Mouse (Mus musculus): ENCODE measurements around the gene Ago3. TPM values are rescaled to one million over a fixed set of nuclear protein-coding genes. Genes with fewer than 3 reads are reported as not detected.

Ago3 gene
- total and polyA plus RNA-seq, 3 experiments = 5.3 to 6.7 (median 5.3) TPM

DNA sequence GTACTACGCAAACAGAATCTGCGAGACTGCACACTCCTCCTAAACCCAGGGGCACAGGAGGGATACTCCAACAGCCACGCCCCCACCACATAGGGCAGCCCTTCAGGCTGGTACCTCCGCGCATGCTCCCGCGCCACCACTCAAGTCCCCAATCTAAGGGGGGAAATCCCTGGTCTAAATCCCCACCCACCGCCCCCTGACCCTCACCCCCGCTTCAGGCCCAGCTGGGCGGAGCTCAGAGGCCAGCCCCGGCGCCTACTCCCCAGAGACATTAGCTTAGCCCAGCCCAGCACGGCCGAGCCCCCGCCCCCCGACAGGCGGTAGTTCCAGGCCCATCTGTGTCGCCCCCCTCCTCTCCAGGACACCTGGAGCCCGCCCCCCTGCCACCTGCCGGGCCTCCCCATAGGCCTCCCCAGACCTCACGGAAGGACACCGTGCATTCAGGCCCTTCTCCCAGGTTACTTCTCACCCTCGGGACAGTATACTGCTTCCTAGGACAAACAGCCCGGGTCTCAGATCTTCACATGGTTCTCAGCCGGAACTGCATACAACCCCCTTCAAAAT lies 38.4 kb upstream of the Ago3 start (continued):
- TF ChIP-seq HCFC1 (IDR thresholded peaks at IDR 0.05; ENCODE audit: low read depth, low read length) (peak; percentile 33; the same call in 1 of the 2 replicates), ZNF384 (IDR thresholded peaks at IDR 0.05; ENCODE audit: low read depth, low read length) (no peak), POLR2A (IDR thresholded peaks at IDR 0.05; ENCODE audit: low read depth, low read length) (no peak), IRF4 (IDR thresholded peaks at IDR 0.05; ENCODE audit: low read depth, low read length) (0 out of 2 replicates have a peak, but pooled peaks have one; percentile 29), ETS1 (conservative IDR thresholded peaks at IDR 0.05; ENCODE audit: low read depth, low read length) (peak; percentile 37; the same call in 1 of the 2 replicates)

DNA sequence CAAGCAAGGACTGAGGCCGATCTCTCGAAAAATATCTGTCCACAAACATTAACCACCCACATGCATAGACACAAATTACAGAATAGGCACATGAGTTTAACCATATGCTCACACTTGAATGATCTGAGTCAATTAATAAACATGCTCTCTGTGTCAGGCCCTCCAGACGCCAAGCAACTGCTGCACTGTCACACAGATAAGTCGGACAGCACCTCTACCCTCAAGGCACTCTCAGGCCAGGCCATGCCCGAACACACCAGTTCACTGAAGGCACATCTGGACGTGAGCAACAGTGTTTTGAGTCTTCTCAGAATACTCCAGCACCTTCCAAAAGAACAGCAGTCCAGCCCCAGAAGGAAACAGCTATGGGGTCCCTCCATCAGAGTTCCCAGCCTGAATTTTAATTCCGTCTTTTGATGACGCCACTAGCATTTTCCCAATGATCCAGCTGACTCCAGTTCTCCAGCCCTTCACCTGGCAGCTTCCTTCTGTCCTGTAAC lies 36.9 kb upstream of the Ago3 start:
- H3K27ac ChIP-seq (ENCODE audit: insufficient read depth, low read depth) = peak overlapping the region; percentile 29; the same call in 1 of the 2 replicates
- peaks cover 18% of the 10 kb centered on the region for H3K79me2 ChIP-seq (replicated peaks; ENCODE audit: control insufficient read depth, extremely low read depth, insufficient read depth, poor library complexity, severe bottlenecking)
- H3K9ac ChIP-seq (ENCODE audit: insufficient read depth, low read depth) = no peak overlapping the region
- H3K36me3 ChIP-seq (replicated peaks in 1 of 2; ENCODE audit: control insufficient read depth in 1 of 2, insufficient read depth in 1 of 2, low read length in 1 of 2) = peaks cover 0 to 15% of the 10 kb centered on the region in 2 experiments
- no peak overlapping the region for H3K4me3 ChIP-seq (replicated peaks in 1 of 3; ENCODE audit: low read depth in 2 of 3, low read length in 2 of 3, poor library complexity in 1 of 3)
- peak; percentile 26; the same call in 1 of the 2 replicates for TF ChIP-seq MXI1 (IDR thresholded peaks at IDR 0.05; ENCODE audit: low read depth, low read length)
- TF ChIP-seq IRF4 (IDR thresholded peaks at IDR 0.05; ENCODE audit: low read depth, low read length) = no peak
- no peak for TF ChIP-seq ZKSCAN1 (IDR thresholded peaks at IDR 0.05; ENCODE audit: borderline replicate concordance, low read depth, low read length)
- TF ChIP-seq MEF2A (IDR thresholded peaks at IDR 0.05; ENCODE audit: borderline replicate concordance, low read depth, low read length) = no peak
- TF ChIP-seq RAD21 (IDR thresholded peaks at IDR 0.05; ENCODE audit: low read depth, low read length) = no peak
- TF ChIP-seq HCFC1 (IDR thresholded peaks at IDR 0.05; ENCODE audit: low read depth, low read length) = no peak
- 0 out of 2 replicates have a peak, but pooled peaks have one; percentile 11 for TF ChIP-seq SIN3A (IDR thresholded peaks at IDR 0.05; ENCODE audit: low read length)
- TF ChIP-seq EP300 (IDR thresholded peaks at IDR 0.05; ENCODE audit: low read length) = no peak
- no peak for TF ChIP-seq POLR2AphosphoS2 (IDR thresholded peaks at IDR 0.05; ENCODE audit: low read depth, low read length)
- no peak for TF ChIP-seq USF2 (conservative IDR thresholded peaks at IDR 0.05; ENCODE audit: low read depth, low read length)
- no peak for TF ChIP-seq UBTF (IDR thresholded peaks at IDR 0.05; ENCODE audit: low read depth, low read length)
- no peaks in the 10 kb centered on the region for H3K27me3 ChIP-seq (replicated peaks)
- H3K4me2 ChIP-seq (ENCODE audit: insufficient read depth, low read depth, poor library complexity, severe bottlenecking) = peak overlapping the region; percentile 46
- peaks cover 16 to 50% of the 10 kb centered on the region in 2 experiments; a peak in 3 of 4 replicates for H3K4me1 ChIP-seq (ENCODE audit: control insufficient read depth in 1 of 2, insufficient read depth in 2 of 2)
- in situ Hi-C loops (cut with MboI; ENCODE audit: low pct_ligation_motif_present, low pct_unique_long_range_greater_than_20kb, low sequenced_read_pairs) (loop anchor here (10.0 kb wide), 1 partner anchor 132 kb away; no protein-coding TSS in a partner anchor), dilution Hi-C loops (cut with MboI; ENCODE audit: extremely low pct_ligation_motif_present, extremely low pct_unique_long_range_greater_than_20kb, low sequenced_read_pairs) (no loop called here)
- DNase-seq (ENCODE audit: extremely low read depth) = no peak
- H3K9me3 ChIP-seq (replicated peaks; ENCODE audit: low read length) = no peaks in the 10 kb centered on the region

DNA sequence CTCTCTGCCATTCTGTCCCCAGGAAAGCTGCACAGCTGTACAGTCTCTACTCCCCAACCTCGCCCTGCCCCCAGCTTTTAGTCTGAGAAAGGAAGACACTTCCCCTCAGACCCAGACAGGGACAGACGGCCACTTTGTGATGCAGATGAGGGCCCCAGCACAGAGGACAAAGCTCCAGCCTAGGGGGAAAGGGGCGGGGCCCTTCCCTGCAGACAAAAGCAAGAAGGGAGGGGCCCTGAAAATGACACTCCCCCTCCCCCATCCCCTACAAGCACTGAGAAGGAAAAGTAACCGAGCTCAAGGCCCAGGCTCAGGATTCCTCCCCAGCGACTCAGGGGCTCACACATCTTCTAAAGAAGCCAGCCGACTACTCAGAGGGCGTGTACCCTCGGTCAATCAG lies 36.5 kb upstream of the Ago3 start:
- no peaks in the 10 kb centered on the region for H3K27me3 ChIP-seq (replicated peaks)
- H3K36me3 ChIP-seq (replicated peaks in 1 of 2; ENCODE audit: control insufficient read depth in 1 of 2, insufficient read depth in 1 of 2, low read length in 1 of 2) = peaks cover 2 to 17% of the 10 kb centered on the region in 2 experiments
- peak; percentile 83 for DNase-seq (ENCODE audit: extremely low read depth)
- H3K4me3 ChIP-seq (replicated peaks in 1 of 3; ENCODE audit: low read depth in 2 of 3, low read length in 2 of 3, poor library complexity in 1 of 3) = no peak overlapping the region
- peak overlapping the region; percentile 46 for H3K4me2 ChIP-seq (ENCODE audit: insufficient read depth, low read depth, poor library complexity, severe bottlenecking)
- H3K9ac ChIP-seq (ENCODE audit: insufficient read depth, low read depth) = no peak overlapping the region
- H3K9me3 ChIP-seq (replicated peaks; ENCODE audit: low read length) = no peaks in the 10 kb centered on the region
- in situ Hi-C loops (cut with MboI; ENCODE audit: low pct_ligation_motif_present, low pct_unique_long_range_greater_than_20kb, low sequenced_read_pairs) = loop anchor here (10.0 kb wide), 1 partner anchor 131 kb away; no protein-coding TSS in a partner anchor
- peaks cover 18% of the 10 kb centered on the region for H3K79me2 ChIP-seq (replicated peaks; ENCODE audit: control insufficient read depth, extremely low read depth, insufficient read depth, poor library complexity, severe bottlenecking)
- dilution Hi-C loops (cut with MboI; ENCODE audit: extremely low pct_ligation_motif_present, extremely low pct_unique_long_range_greater_than_20kb, low sequenced_read_pairs) = no loop called here
- peaks cover 16 to 50% of the 10 kb centered on the region in 2 experiments; a peak in 3 of 4 replicates for H3K4me1 ChIP-seq (ENCODE audit: control insufficient read depth in 1 of 2, insufficient read depth in 2 of 2)
- H3K27ac ChIP-seq (ENCODE audit: insufficient read depth, low read depth) = no peak overlapping the region; the same call in 1 of the 2 replicates
- TF ChIP-seq ZNF384 (IDR thresholded peaks at IDR 0.05; ENCODE audit: low read depth, low read length) = no peak
- no peak for TF ChIP-seq MAX (IDR thresholded peaks at IDR 0.05; ENCODE audit: low read length)
- 0 out of 2 replicates have a peak, but pooled peaks have one; percentile 44 for TF ChIP-seq MEF2A (IDR thresholded peaks at IDR 0.05; ENCODE audit: borderline replicate concordance, low read depth, low read length)
- TF ChIP-seq ELF1 (IDR thresholded peaks at IDR 0.05; ENCODE audit: low read depth, low read length) = peak; percentile 35; the same call in 1 of the 2 replicates
- no peak for TF ChIP-seq NELFE (IDR thresholded peaks at IDR 0.05; ENCODE audit: low read depth, low read length)
- TF ChIP-seq HCFC1 (IDR thresholded peaks at IDR 0.05; ENCODE audit: low read depth, low read length) = no peak; the same call in 1 of the 2 replicates
- peak; percentile 81 for TF ChIP-seq MAZ (IDR thresholded peaks at IDR 0.05; ENCODE audit: low read depth, low read length)
- no peak; the same call in none of the 2 replicates for TF ChIP-seq RAD21 (IDR thresholded peaks at IDR 0.05; ENCODE audit: low read depth, low read length)
- TF ChIP-seq CHD1 (IDR thresholded peaks at IDR 0.05; ENCODE audit: low read depth, low read length) = no peak
- TF ChIP-seq USF1 (IDR thresholded peaks at IDR 0.05; ENCODE audit: low read depth, low read length) = no peak
- no peak for TF ChIP-seq ZMIZ1 (IDR thresholded peaks at IDR 0.05; ENCODE audit: low read depth, low read length)
- TF ChIP-seq MXI1 (IDR thresholded peaks at IDR 0.05; ENCODE audit: low read depth, low read length) = 0 out of 2 replicates have a peak, but pooled peaks have one; percentile 3
- TF ChIP-seq PAX5 (IDR thresholded peaks at IDR 0.05; ENCODE audit: low read length) = no peak
- no peak for TF ChIP-seq TBP (conservative IDR thresholded peaks at IDR 0.05; ENCODE audit: low read depth, low read length)
- 0 out of 2 replicates have a peak, but pooled peaks have one; percentile 13 for TF ChIP-seq NRF1 (IDR thresholded peaks at IDR 0.05; ENCODE audit: low read depth, low read length)
- peak; percentile 58; the same call in 1 of the 2 replicates for TF ChIP-seq TCF12 (IDR thresholded peaks at IDR 0.05; ENCODE audit: low read depth, low read length)
- TF ChIP-seq ETS1 (conservative IDR thresholded peaks at IDR 0.05; ENCODE audit: low read depth, low read length) = peak; percentile 28; the same call in 1 of the 2 replicates
- TF ChIP-seq SIN3A (IDR thresholded peaks at IDR 0.05; ENCODE audit: low read length) = peak; percentile 53; the same call in 1 of the 2 replicates
- peak; percentile 64 for TF ChIP-seq CHD2 (IDR thresholded peaks at IDR 0.05; ENCODE audit: low read length)
- peak; percentile 62 for TF ChIP-seq IRF4 (IDR thresholded peaks at IDR 0.05; ENCODE audit: low read depth, low read length)

All from CH12.LX (cell line).